Comparison of ENCODE assay signal across 30 mouse cellular contexts in genomic region chr19:54932579-54932978, GRCm38 (mm10).
DNase-seq lines count a peak whose midpoint lies in the region; TF ChIP-seq lines count a peak whose summit lies in the region.
"Had no signal": no experiment of that assay in that cellular context is flagged by ENCODE, and none has a peak within 500 bp of the region (broad histone marks: within the 10 kb centered on the region; RNA-seq: fewer than 3 reads in every experiment).

No protein-coding gene starts in this region.

- WGBS in heart, embryonic 10.5 days = 40% methylated on average over 5 of the region's 5 CpGs

- no peak overlapping the region for H3K4me3 ChIP-seq in heart, embryonic 10.5 days
- H3K4me3 ChIP-seq in MEL (ENCODE audit: control insufficient read depth in 1 of 2, insufficient read depth in 1 of 2, low read depth in 2 of 2, low read length in 2 of 2) = no peak overlapping the region
- H3K4me3 ChIP-seq: embryonic facial prominence, embryonic 12.5 days; forebrain, embryonic 10.5 days; gastrocnemius, adult 2 months; heart, adult 2 months; heart, embryonic 13.5 days; layer of hippocampus, adult 2 months; limb, embryonic 13.5 days; lung, embryonic 15.5 days had no signal

- DNase-seq in heart, adult 11 months = peak; percentile 64
- DNase-seq in heart, embryonic 10.5 days (ENCODE audit: low spot score) = no peak
- DNase-seq in right cerebral cortex, adult 18-20 months = peak; percentile 19
- DNase-seq in right cerebral cortex, postnatal 14 days = no peak
- DNase-seq in MEL (ENCODE audit: low read depth, low spot score) = peak; percentile 15
- peak; percentile 42 for DNase-seq in telencephalon, adult 2 months (ENCODE audit: low read depth, low spot score)
- no peak for DNase-seq in embryo, embryonic 10 days (ENCODE audit: low spot score)
- DNase-seq: adrenal gland, adult 2 months; adrenal gland, postnatal 36 days; cerebellum, adult 8-10 months; cerebellum, postnatal 25 days; embryo, embryonic 11 days; gastrocnemius, adult 2 months; gastrocnemius, postnatal 36 days; heart, adult 2 months; heart, postnatal 10 days; kidney, adult 11 months; kidney, postnatal 14 days; right cerebral cortex, postnatal 4 days; thymus, adult 2 months; thymus, postnatal 36 days had no signal

- no peak overlapping the region for H3K9ac ChIP-seq in MEL (ENCODE audit: control insufficient read depth, low read depth, low read length, poor library complexity, severe bottlenecking)
- H3K9ac ChIP-seq: embryonic facial prominence, embryonic 12.5 days; heart, embryonic 13.5 days; hindbrain, embryonic 14.5 days; limb, embryonic 13.5 days; lung, embryonic 15.5 days had no signal

- TF ChIP-seq EP300 in MEL (IDR thresholded peaks at IDR 0.05; ENCODE audit: low read depth in 1 of 2, low read length in 2 of 2) = no peak

- H3K36me3 ChIP-seq in heart, embryonic 10.5 days = no peaks in the 10 kb centered on the region
- H3K36me3 ChIP-seq in MEL (ENCODE audit: control insufficient read depth in 1 of 2, insufficient read depth in 2 of 2, low read length in 2 of 2) = no peaks in the 10 kb centered on the region
- H3K36me3 ChIP-seq: embryonic facial prominence, embryonic 12.5 days; forebrain, embryonic 10.5 days; G1E; heart, embryonic 13.5 days; limb, embryonic 13.5 days; lung, embryonic 15.5 days had no signal

- no peaks in the 10 kb centered on the region for H3K79me2 ChIP-seq in MEL (ENCODE audit: control insufficient read depth, insufficient read depth, low read length, poor library complexity)

- no peak for TF ChIP-seq CTCF in MEL (IDR thresholded peaks at IDR 0.05 in 2 of 3, conservative IDR thresholded peaks at IDR 0.05 in 1 of 3; ENCODE audit: control insufficient read depth in 1 of 3, insufficient read depth in 1 of 3, low read depth in 2 of 3, low read length in 3 of 3, poor library complexity in 1 of 3, severe bottlenecking in 1 of 3)

- no peaks in the 10 kb centered on the region for H3K4me1 ChIP-seq in heart, embryonic 10.5 days
- no peaks in the 10 kb centered on the region for H3K4me1 ChIP-seq in MEL (ENCODE audit: control insufficient read depth in 1 of 2, insufficient read depth in 2 of 2, low read length in 2 of 2)
- H3K4me1 ChIP-seq: embryonic facial prominence, embryonic 12.5 days; forebrain, embryonic 10.5 days; heart, embryonic 13.5 days; limb, embryonic 13.5 days; lung, embryonic 15.5 days had no signal

- H3K27ac ChIP-seq in heart, embryonic 10.5 days = no peak overlapping the region
- no peak overlapping the region for H3K27ac ChIP-seq in MEL (ENCODE audit: control insufficient read depth, low read depth, low read length)
- H3K27ac ChIP-seq: embryonic facial prominence, embryonic 12.5 days; forebrain, embryonic 10.5 days; gastrocnemius, adult 2 months; heart, adult 2 months; heart, embryonic 13.5 days; hindbrain, embryonic 14.5 days; layer of hippocampus, adult 2 months; limb, embryonic 13.5 days; lung, embryonic 15.5 days; stomach, postnatal 0 days had no signal

- TF ChIP-seq RAD21 in MEL (IDR thresholded peaks at IDR 0.05; ENCODE audit: low read depth, low read length) = no peak

- no peak for TF ChIP-seq POLR2A in MEL (IDR thresholded peaks at IDR 0.05; ENCODE audit: control insufficient read depth in 1 of 2, insufficient read depth in 1 of 2, low read depth in 1 of 2, low read length in 2 of 2, poor library complexity in 1 of 2)

- no peaks in the 10 kb centered on the region for H3K9me3 ChIP-seq in heart, embryonic 10.5 days
- H3K9me3 ChIP-seq in MEL (replicated peaks; ENCODE audit: insufficient read depth, low read length) = no peaks in the 10 kb centered on the region
- H3K9me3 ChIP-seq: embryonic facial prominence, embryonic 12.5 days; forebrain, embryonic 10.5 days; G1E; heart, embryonic 13.5 days; limb, embryonic 13.5 days; lung, embryonic 15.5 days had no signal

- no peaks in the 10 kb centered on the region for H3K27me3 ChIP-seq in heart, embryonic 10.5 days (ENCODE audit: insufficient read depth, poor library complexity, severe bottlenecking)
- H3K27me3 ChIP-seq in MEL (ENCODE audit: control insufficient read depth in 1 of 2, insufficient read depth in 2 of 2, low read length in 2 of 2) = no peaks in the 10 kb centered on the region
- H3K27me3 ChIP-seq: embryonic facial prominence, embryonic 12.5 days; heart, embryonic 13.5 days; limb, embryonic 13.5 days; lung, embryonic 15.5 days had no signal

TF ChIP-seq in MEL, 35 proteins besides CTCF, POLR2A, EP300 and RAD21:
- TF ChIP-seq USF1 (IDR thresholded peaks at IDR 0.05; ENCODE audit: low read depth, low read length) (peak; percentile 58; the same call in 1 of the 2 replicates), ETS1 (IDR thresholded peaks at IDR 0.05; ENCODE audit: low read depth, low read length) (peak; percentile 61), E2F4 (IDR thresholded peaks at IDR 0.05; ENCODE audit: borderline replicate concordance, low read depth, low read length) (no peak), NRF1 (IDR thresholded peaks at IDR 0.05; ENCODE audit: insufficient read depth, low read depth, low read length, poor library complexity, severe bottlenecking) (no peak), MAX (IDR thresholded peaks at IDR 0.05; ENCODE audit: low read length) (no peak), MAFK (IDR thresholded peaks at IDR 0.05; ENCODE audit: borderline replicate concordance, low read depth, low read length) (no peak), BHLHE40 (IDR thresholded peaks at IDR 0.05; ENCODE audit: borderline replicate concordance, low read depth, low read length) (no peak), ZMIZ1 (IDR thresholded peaks at IDR 0.05; ENCODE audit: low read depth, low read length) (no peak), ZNF384 (IDR thresholded peaks at IDR 0.05; ENCODE audit: low read depth, low read length) (no peak), MYB (IDR thresholded peaks at IDR 0.05; ENCODE audit: low read depth, low read length) (no peak), NELFE (IDR thresholded peaks at IDR 0.05; ENCODE audit: low read depth, low read length) (no peak)

Comparison
In these comparisons a context has a peak if more than half of its experiments do, and no peak if none do; other contexts are left out.
1. DNase-seq: peak in heart, adult 11 months (single experiment), right cerebral cortex, adult 18-20 months (single experiment), MEL (single experiment) and telencephalon, adult 2 months (single experiment); none in heart, embryonic 10.5 days (single experiment), right cerebral cortex, postnatal 14 days (single experiment) and embryo, embryonic 10 days (single experiment).